Mouse (Mus musculus) embryonic facial prominence, embryonic 13.5 days (tissue): ENCODE results near the gene Rpl32. TPM values are rescaled to one million over a fixed set of nuclear protein-coding genes. Genes with fewer than 3 reads are reported as not detected.

Experiments
- ATAC-seq: fragments of 200-750 bp; cut with Nextera tagmentation; 2 replicates; pipeline ENCODE4 v1.8.0; 2017; ENCODE audit warnings: low read depth; ENCODE audit not compliant: insufficient number of reproducible peaks, insufficient read depth, low FRiP score, low TSS enrichment
- H3K27ac ChIP-seq: fragments of 300-500 bp; sonication (generic); 2 replicates; pipeline ENCODE4 v1.5.1; 2015; ENCODE audit warnings: moderate library complexity, mild to moderate bottlenecking, inconsistent platforms
- H3K27me3 ChIP-seq: fragments of 300-500 bp; sonication (generic); 2 replicates; pipeline ENCODE4 v1.6.1; 2015; ENCODE audit warnings: mild to moderate bottlenecking, inconsistent platforms
- H3K36me3 ChIP-seq: fragments of 300-500 bp; sonication (generic); 2 replicates; pipeline ENCODE4 v1.6.1; 2015; ENCODE audit warnings: mild to moderate bottlenecking, inconsistent platforms
- H3K4me1 ChIP-seq: fragments of 300-500 bp; sonication (generic); 2 replicates; pipeline ENCODE4 v1.6.1; 2015; ENCODE audit warnings: inconsistent platforms
- H3K4me2 ChIP-seq: fragments of 300-500 bp; sonication (generic); 2 replicates; pipeline ENCODE4 v1.6.1; 2015; ENCODE audit warnings: moderate library complexity, mild to moderate bottlenecking, inconsistent platforms
- H3K4me3 ChIP-seq: fragments of 300-500 bp; sonication (generic); 2 replicates; pipeline ENCODE4 v1.5.1; 2015; ENCODE audit warnings: mild to moderate bottlenecking, inconsistent platforms
- H3K9ac ChIP-seq: fragments of 300-500 bp; sonication (generic); 2 replicates; pipeline ENCODE4 v1.6.1; 2015; ENCODE audit warnings: mild to moderate bottlenecking, inconsistent platforms
- H3K9me3 ChIP-seq: fragments of 300-500 bp; sonication (generic); 2 replicates; pipeline ENCODE4 v1.6.1; 2016; ENCODE audit warnings: inconsistent platforms
- WGBS: fragments of 180-500 bp; shearing (Covaris S2); methylation state at CpG from one replicate; pipeline ENCODE4 v1.1.7; 2015; ENCODE audit warnings: mixed read lengths; 5-methylcytosine and 5-hydroxymethylcytosine counted together
- microRNA-seq: library from miRNA; unstranded; fragments of <30 nt; microRNA quantifications from one replicate; pipeline ENCODE4, GENCODE M21; 2016
- polyA plus RNA-seq: library from polyadenylated mRNA; unstranded; fragments of >200 nt; fragmentation: Nextera tagmentation; extraction: Ambion mirVana; gene quantifications from 2 replicates; pipeline ENCODE4 v1.2.1, GENCODE M21; 2015

Rpl32 gene
- polyA plus RNA-seq, 1 experiment from 2014 or later = 2,526 TPM

- WGBS = 53% methylated on average over 4 of the region's 4 CpGs
- H3K9me3 ChIP-seq = no peaks in the 10 kb centered on the region
- H3K27me3 ChIP-seq = no peaks in the 10 kb centered on the region
- peaks cover 27% of the 10 kb centered on the region for H3K4me1 ChIP-seq
- ATAC-seq = no peak
- H3K27ac ChIP-seq = no peak overlapping the region
- no peaks in the 10 kb centered on the region for H3K36me3 ChIP-seq
- H3K4me3 ChIP-seq = no peak overlapping the region
- no peak overlapping the region for H3K9ac ChIP-seq
- no peak overlapping the region for H3K4me2 ChIP-seq
These were observed 47.6 kb downstream of the Rpl32 start for GRCm38 (mm10) chr6:115760982-115761381.

DNA sequence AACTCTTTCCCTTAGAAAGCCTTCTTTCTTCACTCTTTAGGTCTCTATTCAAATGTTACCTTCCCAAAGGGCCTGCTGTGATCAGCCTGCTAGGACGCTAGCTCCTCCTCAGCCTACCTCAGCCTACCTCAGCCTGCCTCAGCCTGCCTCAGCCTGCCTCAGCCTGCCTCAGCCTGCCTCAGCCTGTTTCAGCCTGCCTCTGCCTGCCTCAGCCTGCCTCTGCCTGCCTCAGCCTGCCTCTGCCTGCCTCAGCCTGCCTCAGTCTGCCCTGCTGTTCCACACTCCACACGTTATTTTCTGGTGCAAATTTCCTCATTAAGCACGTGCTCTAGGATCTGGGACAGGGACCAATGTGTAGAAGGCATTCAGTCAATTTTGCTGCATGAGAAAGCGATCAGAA, 48.4 kb downstream of the Rpl32 start:
- Histone ChIP-seq H3K4me2 (no peak overlapping the region), H3K27me3 (no peaks in the 10 kb centered on the region), H3K9ac (no peak overlapping the region), H3K36me3 (no peaks in the 10 kb centered on the region), H3K4me1 (peaks cover 27% of the 10 kb centered on the region), H3K9me3 (no peaks in the 10 kb centered on the region), H3K27ac (no peak overlapping the region), H3K4me3 (no peak overlapping the region)
- 95% methylated on average over 4 of the region's 4 CpGs for WGBS
- no peak for ATAC-seq

DNA sequence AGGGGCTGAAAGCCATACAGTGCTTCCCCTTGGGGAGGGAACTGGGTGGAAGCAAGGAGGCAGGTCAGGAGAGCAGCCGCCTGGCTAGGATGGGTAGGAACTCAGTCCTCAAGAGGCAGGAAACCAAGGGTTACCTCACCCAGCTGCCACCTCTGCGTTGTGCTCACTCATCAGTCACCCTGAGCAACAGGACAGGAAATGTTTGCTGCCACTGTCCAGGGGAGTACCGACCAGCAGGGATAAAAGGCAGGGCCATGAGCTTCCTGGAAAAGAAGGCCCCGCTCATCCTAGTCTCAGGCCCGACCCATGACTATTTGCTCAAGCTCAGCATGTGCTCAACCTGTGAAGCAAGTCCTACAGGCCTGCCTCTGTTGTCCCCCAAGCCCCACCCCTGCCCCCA, 49.1 kb downstream of the Rpl32 start:
- 61% methylated on average over 5 of the region's 5 CpGs for WGBS
- Histone ChIP-seq H3K4me2 (no peak overlapping the region), H3K4me1 (peaks cover 24% of the 10 kb centered on the region), H3K27ac (no peak overlapping the region; the same call in 1 of the 2 replicates), H3K9ac (no peak overlapping the region), H3K4me3 (no peak overlapping the region), H3K36me3 (no peaks in the 10 kb centered on the region), H3K27me3 (no peaks in the 10 kb centered on the region), H3K9me3 (no peaks in the 10 kb centered on the region)
- ATAC-seq = no peak

GRCm38 (mm10) chr6:115758981-115759435, 49.5 kb downstream of the Rpl32 start:
- no peak overlapping the region; the same call in 1 of the 2 replicates for H3K4me2 ChIP-seq
- no peak overlapping the region for H3K9ac ChIP-seq
- no peak for ATAC-seq
- H3K36me3 ChIP-seq = no peaks in the 10 kb centered on the region
- no peaks in the 10 kb centered on the region for H3K9me3 ChIP-seq
- 55% methylated on average over 9 of the region's 9 CpGs for WGBS
- H3K4me1 ChIP-seq = peaks cover 19% of the 10 kb centered on the region
- no peak overlapping the region; the same call in 1 of the 2 replicates for H3K27ac ChIP-seq
- H3K4me3 ChIP-seq = no peak overlapping the region
- no peaks in the 10 kb centered on the region for H3K27me3 ChIP-seq

- H3K9me3 ChIP-seq = no peaks in the 10 kb centered on the region
- no peak overlapping the region for H3K27ac ChIP-seq
- 0 out of 2 replicates have a peak, but pooled peaks cover 9% of the 10 kb centered on the region for H3K4me1 ChIP-seq
- no peak overlapping the region for H3K4me2 ChIP-seq
- H3K27me3 ChIP-seq = no peaks in the 10 kb centered on the region
- no peak overlapping the region for H3K9ac ChIP-seq
- no peaks in the 10 kb centered on the region for H3K36me3 ChIP-seq
- WGBS = 78% methylated on average over 7 of the region's 7 CpGs
- no peak overlapping the region for H3K4me3 ChIP-seq
- ATAC-seq = no peak
These were observed 53.0 kb downstream of the Rpl32 start for GRCm38 (mm10) chr6:115755536-115755935.

Small RNA genes within 50 kb of the gene (microRNA-seq; reads per million reads assigned to microRNA genes)
- 0.55 reads per million for gene Mir7660

Other genes starting within 250 kb of the Rpl32 start
- 0.18 and 1.3 TPM in 2 replicates for gene Mkrn2os, start 216.2 kb downstream of the Rpl32 start, polyA plus RNA-seq
- 25.3 and 35.9 TPM in 2 replicates for gene Mkrn2, start 206.8 kb downstream of the Rpl32 start, polyA plus RNA-seq
- gene Raf1, start 132.1 kb downstream of the Rpl32 start, polyA plus RNA-seq = 111 TPM in 2 replicates
- gene Tmem40, start 46.3 kb downstream of the Rpl32 start, polyA plus RNA-seq = 3.7 and 4.2 TPM in 2 replicates
- 42.2 and 45.8 TPM in 2 replicates for gene Cand2, start 34.2 kb downstream of the Rpl32 start, polyA plus RNA-seq
- 0.62 and 0.81 TPM in 2 replicates for gene Efcab12, start 29.7 kb upstream of the Rpl32 start, polyA plus RNA-seq
- 26.0 and 27.9 TPM in 2 replicates for gene Mbd4, start 44.6 kb upstream of the Rpl32 start, polyA plus RNA-seq
- 26.2 and 29.0 TPM in 2 replicates for gene Ift122, start 44.7 kb upstream of the Rpl32 start, polyA plus RNA-seq
- 0.14 and 0.43 TPM in 2 replicates for gene Rho, start 123.0 kb upstream of the Rpl32 start, polyA plus RNA-seq
- not detected in 2 replicates for gene H1foo, start 136.2 kb upstream of the Rpl32 start, polyA plus RNA-seq
- gene Plxnd1, start 186.3 kb upstream of the Rpl32 start, polyA plus RNA-seq = 25.2 and 40.3 TPM in 2 replicates